Mouse (Mus musculus): ENCODE measurements at regions not wholly inside any gene's neighbourhood (a gene's known extent, or its start where the extent isn't known, plus 50 kb on each side); places are given as distances from the start of the nearest gene placed in this dataset.

DNA sequence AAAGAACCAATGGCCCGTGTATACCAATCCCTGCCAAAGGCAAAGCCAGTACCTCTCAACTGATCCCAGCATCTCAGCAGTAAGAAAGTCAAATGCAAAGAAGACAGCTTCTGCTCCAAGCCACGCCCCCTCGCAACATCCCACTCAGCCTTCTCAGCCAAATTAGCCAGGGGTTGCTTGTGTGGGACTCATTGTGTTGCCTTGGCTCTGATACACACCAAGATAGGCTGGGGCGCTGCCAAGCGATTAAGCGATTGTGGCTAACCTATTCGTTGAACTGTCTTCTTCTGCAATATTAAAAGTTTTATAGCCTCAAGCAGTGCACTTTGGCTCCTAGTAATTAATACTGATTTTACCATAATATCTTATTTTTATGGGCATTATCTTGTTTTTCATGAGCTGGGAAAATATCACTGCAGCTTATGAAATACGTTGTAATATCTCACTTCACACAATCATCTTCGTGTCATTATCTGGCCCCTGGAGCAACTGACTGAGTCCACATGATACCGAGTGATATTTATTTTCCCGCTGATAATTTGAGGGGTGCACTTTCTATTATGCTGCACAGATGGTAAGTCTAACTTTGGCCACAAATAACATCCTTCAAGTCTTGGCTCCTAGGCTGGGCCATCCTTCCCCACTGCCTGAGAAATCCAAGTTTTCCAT lies 129.3 kb downstream of the Gm4791 start:
- no peak for DNase-seq (ENCODE audit: inconsistent age in 2 of 2, low spot score in 1 of 2)

DNA sequence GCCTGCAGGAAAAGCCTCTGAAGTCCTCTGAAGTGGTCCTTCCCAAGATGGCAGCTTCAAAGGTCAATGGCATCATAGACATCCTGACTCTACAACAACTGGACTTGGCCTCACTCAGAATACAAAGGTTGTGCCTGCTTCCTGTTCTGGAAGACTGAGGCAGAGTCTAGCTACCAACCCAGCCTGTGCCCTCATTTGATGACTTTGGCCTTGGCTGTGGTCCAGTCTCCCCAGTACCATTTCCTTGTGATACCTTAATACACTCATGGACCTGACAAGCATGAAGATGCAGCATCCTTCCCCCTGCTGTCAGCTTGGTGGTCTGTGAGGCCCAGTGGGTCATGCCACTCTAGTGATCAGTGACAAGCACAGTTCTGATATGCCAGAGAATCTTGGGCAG lies 130.6 kb downstream of the Gm4791 start:
- no peak for DNase-seq (ENCODE audit: inconsistent age in 2 of 2, low spot score in 1 of 2)

DNA sequence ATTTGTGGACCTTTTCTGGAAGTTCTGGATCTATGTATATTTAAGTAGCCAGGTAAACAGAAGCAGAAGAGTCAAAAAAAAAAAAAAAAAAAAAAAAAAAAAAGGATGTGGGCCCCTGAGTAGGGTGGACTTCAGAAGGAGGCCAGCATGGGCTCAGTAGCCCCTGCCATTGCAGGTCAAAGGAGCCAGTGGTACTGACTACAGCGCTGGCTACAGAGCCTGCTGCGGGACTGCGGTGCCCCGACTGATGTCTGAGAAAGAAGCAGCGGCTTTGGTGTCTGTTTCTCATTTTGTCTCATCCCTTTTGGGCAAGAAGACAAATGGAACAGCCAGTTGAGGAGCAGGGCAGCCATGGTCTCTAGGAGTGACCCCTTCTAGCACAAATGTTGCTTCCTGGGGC lies 134.9 kb downstream of the Gm4791 start:
- no peak for DNase-seq (ENCODE audit: inconsistent age in 2 of 2, low spot score in 1 of 2)

DNA sequence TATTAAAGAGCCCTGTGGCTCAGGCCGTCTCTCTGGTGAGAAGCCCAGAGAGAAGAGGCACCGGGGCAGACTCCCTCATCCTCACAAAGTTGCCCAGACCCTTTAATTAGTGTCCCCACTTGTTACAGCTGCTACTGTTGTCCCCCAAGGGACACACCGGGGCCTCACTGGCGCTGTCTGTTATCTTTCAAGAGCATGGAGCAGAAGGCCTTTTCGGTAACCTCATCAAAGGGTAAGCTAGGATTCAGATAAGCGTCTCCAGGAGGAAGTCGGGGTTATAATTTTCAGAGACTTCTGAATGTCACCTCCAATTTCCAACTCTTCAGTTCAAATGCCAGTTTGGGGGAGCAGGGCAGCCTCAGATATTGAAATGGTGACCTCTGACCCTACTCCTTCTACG lies 135.3 kb downstream of the Gm4791 start:
- no peak for DNase-seq (ENCODE audit: inconsistent age in 2 of 2, low spot score in 1 of 2)

DNA sequence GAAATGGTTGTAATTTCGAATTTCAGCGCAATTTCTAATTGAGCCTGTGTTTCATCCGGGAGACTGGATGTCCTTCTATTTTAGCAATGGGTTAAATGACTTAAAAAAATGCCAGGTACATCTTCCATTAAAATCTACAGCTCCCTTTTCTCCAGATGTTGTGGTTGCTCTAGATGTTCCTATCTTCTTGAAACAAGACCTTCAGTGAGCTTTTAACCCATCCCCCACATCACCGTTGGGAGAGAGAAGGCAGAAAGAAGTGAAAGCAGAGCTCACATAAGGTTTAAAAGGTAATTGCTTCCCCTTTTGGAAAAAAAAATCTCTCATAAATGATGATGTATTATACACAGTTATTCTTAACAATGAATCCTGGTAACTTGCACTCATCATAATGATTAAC lies 135.9 kb downstream of the Gm4791 start:
- DNase-seq (ENCODE audit: inconsistent age in 2 of 2, low spot score in 1 of 2): no peak

DNA sequence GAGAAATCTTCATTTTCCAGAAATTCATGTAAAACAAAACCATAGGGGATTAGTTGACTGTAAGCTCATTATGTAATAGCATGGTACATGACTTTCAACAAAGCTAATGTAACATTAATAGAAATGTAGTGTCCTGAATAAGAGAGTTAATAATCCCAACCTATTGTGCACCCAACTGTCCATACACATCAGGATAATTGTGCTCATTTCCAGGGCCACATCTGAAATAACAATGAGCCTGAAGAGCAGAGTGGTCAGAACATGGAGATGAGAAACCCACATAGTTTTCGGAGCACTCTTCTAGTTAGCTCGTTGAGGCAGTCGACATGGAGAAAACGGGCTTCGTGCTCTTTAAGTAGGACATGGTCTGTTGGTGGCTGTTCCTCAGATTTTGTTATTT lies 138.1 kb downstream of the Gm4791 start:
- DNase-seq (ENCODE audit: inconsistent age in 2 of 2, low spot score in 1 of 2): no peak

DNA sequence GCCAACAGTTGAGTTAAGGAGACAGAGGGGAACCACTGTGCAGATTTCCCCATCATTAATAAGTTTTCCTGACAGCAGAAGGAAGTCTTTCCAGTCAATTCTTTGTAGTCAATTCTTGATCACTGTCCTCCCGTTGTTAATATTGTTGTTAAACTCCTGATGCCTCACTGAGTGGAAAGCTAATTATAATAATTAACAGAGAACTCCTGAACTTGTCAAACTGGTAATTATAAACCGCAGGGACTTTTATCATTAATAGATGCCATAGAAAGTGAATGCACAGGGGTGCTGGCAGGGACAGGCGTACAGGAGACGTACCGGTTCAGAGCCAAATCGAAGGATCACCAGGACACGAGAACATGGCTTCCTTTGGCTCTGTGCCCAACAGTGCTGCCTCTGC lies 154.9 kb downstream of the Gm4791 start:
- DNase-seq (ENCODE audit: inconsistent age in 2 of 2, low spot score in 1 of 2): no peak

DNA sequence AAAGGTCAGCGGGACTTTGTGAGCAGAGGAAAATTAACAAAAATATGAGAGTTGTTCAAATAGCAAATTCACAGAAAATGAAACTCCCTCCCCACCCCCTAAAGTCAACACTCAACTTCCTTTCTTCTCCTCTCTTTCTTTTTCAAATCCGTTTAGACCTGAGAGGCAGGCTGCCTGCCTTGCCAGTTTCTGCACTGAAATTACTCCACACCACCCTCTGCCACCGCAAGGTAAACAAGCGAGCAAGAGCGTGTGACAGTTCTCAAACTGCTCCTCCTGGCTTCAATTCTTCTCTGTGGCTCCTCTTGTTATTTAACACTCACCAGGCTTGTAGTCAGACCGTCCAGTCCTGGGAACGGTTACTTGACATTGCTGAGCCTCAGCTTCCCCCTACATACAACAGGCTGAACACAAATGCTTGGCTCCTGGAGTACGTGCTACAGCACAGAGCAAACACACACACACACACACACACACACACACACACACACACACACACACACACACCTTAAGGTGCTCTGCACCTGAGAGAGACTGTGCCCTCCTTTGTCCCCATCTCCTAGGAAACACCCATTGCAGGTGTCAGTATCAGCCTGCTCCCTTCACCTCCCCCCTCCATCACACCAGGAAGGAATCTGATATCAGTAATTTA lies 167.1 kb downstream of the Gm4791 start:
- DNase-seq (ENCODE audit: inconsistent age in 2 of 2, low spot score in 1 of 2): no peak

DNA sequence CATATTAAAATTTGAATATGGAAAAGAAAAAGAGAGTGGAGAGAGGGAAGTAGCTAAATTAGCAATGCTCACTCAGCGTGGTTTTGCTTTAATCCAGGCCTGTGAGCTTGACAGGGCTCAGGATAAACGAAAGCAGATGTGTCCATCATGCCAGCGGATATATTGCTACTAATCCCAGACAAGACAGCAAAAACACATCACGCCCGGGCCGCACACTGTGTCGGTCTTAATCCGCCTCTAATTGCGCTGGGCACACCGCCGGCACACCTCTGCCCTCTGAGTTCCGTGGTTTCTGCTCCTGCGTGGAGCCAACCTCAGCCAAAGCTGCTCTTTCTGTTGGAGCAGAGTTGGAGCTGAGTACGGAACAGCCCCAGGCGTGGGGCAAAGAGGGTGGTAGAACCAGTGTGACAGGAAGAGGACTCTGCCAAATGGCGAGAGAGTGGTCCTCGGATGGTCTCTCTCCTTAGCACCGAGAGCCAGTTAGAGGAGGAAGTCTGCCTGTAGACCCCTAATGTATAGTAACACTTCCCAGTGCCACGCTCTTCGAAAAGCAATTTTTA lies 169.2 kb downstream of the Gm4791 start:
- DNase-seq (ENCODE audit: inconsistent age in 2 of 2, low spot score in 1 of 2): no peak

DNA sequence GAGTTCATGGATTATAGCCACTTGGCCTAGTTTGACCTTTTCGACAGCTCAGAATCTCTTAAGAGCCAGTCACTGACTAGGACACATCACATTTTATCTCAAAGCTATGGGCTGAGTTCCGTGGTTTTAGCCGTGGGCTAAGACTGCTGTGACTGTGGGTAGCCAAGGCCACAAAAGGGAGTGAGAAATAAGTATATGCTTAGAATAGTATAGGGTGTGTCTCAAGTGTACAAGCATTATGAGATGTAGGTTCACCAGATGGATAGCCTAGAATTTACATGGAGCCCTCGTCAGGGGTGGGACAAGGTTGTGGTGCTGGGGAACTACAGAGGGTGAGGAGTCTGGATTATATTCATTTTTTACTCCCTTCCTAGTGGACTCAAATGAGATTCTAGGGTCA lies 177.5 kb downstream of the Gm4791 start:
- no peak for DNase-seq (ENCODE audit: inconsistent age in 2 of 2, low spot score in 1 of 2)

DNA sequence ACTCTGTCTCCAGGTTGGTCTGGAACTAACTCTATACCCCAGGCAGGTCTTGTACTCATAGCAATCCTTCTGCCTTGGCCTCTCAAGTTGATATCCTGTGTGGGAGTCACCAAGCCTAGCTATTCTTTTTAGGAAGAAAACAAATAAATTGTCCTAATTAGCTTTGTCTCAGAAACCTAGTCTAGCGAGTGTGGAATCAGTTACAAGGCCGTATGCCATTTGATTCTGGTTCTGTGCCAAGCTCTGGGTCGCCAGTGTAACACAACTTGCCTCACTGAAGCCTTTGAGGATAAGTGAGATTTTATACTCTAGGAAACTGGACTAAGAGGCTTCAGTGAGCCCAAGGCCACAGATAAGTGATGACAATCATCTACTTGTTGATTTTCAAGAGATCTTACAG lies 219.6 kb downstream of the Gm4791 start:
- peak in 1 of 2 experiments; percentile 33 for DNase-seq (ENCODE audit: inconsistent age in 2 of 2, low spot score in 1 of 2)

DNA sequence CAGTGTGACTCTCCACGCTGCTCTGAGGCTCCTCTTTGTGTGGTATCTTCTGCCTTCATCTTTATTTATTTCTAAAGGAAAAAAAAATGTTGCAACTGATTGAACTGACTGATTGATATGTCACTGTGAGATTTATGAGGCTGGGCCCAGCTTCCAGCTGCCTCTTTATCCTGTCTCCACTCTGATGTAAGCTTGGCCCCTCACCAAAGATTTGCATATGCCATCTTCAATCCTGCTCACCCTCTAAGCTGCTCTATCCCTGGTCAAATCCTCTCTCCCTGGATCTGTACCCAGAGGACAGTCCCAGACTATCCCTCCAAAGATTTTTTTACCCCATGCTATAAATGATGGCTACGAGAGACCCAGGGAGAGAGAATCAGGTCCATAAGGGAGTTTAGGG lies 225.0 kb downstream of the Gm4791 start:
- no peak for DNase-seq (ENCODE audit: inconsistent age in 2 of 2, low spot score in 1 of 2)

DNA sequence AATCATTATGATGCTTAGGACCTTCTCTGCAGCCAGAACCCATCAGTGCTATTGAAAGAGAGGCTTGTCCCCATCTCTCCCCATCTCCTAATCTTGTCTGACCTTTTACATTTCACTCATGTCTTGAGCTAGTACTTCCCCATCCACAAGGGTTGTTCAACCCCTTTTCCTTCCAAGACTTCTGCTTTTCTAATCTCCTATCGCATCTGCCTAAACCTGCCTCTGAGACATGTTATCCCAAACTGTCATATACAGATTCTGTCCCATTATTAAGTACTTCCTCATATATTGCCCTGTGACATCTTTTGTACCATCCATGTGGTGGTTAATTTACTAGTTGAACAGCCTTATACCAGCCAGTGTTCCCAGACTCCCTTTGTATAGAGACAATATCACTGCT lies 225.7 kb downstream of the Gm4791 start:
- DNase-seq (ENCODE audit: inconsistent age in 2 of 2, low spot score in 1 of 2): no peak

DNA sequence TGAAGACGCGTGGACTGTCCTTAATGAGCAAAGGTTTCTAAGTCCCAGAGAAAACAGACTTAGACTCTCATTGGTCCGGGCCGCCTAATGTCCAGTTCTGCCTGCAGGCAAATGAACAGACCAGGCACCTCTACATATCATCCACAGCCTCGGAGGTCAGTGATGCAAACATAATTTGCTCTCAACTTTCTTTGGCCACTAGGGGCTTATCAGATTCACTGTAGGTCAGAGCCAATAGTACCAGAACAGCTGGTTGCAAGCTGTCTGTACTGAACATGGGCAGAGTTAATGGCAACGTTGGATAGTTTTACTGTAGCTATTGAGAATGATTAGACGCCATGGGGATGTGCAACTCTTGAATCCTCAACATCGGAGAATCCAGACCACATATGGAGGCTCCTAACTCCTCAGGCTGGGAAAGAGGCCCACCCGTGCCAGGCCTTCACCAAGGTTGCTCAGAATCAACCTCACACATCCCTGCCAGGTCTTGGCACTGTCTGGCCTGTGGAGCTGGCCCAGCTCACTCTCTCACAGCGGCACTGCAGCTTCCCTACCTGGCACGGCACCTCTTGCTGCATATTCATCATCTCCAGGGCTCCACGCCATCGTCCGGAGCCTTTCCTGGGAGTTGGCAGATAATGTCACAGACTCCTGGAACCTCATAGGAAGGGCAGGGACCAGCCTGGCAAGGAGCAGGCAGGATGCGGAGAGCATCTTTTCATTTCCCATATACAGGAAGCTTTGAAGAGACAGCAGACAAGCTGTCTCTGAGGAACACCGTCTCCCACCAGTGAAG lies 228.1 kb downstream of the Gm4791 start:
- DNase-seq (ENCODE audit: inconsistent age in 2 of 2, low spot score in 1 of 2): no peak

DNA sequence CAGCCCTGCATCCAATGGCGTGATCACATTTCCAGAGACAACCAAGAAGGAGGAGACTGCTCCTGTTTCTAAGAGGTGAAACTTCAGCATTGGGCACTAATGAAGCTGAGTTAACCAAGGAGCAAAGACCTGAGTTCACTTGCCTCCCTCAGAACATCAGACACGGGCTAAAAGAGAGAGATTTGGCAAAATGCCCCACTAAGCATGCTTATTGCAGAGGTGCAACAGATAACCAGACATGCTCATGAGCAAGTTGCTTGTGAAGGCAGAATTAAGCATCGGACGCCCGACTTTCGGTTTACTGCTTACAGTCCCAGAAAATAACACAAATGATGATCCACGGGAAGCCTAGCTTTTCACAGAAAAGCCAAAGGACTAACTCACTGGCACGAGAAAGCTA lies 228.8 kb downstream of the Gm4791 start:
- DNase-seq (ENCODE audit: inconsistent age in 2 of 2, low spot score in 1 of 2): no peak

DNA sequence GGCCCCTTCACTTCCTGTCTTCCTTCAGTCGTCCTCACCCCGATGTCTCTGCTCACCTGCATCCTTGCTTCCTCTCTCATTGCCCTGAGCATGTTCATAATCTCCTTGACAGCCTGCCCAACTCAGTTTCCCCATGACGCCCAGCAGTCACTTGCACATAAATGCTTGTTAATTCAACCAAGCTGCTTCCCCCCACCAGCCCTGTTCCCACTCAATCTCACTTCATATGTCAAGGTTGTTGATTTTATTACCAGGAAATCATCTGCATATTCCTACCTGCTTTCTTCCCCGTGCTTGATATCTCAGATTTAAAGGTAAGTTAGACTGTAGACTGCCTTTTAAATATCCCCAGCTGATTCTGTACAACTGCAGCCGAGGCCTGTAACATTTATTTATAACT lies 230.2 kb downstream of the Gm4791 start:
- DNase-seq (ENCODE audit: inconsistent age in 2 of 2, low spot score in 1 of 2): no peak

DNA sequence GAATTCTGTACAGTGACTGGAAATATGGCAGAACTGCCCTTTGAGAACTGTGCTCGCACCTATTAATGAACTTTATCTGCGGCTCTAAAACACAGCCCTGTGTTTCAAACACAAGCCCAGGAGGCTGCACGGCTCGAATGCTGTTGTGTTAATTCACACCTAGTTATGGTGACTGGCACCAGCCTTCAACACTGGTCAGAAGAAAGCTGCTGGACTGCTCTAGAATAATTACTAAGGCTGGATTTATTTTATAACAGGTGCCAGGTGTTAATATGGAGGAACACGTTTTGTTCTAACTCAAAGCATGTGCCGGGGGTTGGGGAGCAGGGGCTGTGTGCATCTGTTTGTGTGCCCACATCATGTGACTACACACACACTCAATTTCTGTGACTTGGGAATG lies 230.8 kb downstream of the Gm4791 start:
- DNase-seq (ENCODE audit: inconsistent age in 2 of 2, low spot score in 1 of 2): no peak

DNA sequence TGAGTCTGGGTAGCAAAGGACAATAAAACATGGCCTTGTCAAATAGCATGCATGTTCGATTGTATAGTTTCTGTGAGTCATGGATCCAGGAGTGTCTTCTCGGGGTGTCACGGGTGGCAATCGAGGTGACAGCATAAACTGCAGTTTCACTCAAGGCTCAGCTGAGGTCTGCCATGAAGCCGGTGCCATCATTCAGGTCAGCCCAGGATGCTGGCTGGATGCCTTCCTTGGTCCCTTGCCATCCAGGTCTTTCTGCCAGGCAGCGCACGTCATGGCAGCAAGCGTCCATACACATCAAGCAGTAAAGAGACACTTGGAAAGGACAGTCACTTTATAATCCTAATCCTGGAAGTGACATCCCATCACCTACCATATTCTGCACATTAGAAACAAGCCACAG lies 242.4 kb downstream of the Gm4791 start:
- no peak for DNase-seq (ENCODE audit: inconsistent age in 2 of 2, low spot score in 1 of 2)

DNA sequence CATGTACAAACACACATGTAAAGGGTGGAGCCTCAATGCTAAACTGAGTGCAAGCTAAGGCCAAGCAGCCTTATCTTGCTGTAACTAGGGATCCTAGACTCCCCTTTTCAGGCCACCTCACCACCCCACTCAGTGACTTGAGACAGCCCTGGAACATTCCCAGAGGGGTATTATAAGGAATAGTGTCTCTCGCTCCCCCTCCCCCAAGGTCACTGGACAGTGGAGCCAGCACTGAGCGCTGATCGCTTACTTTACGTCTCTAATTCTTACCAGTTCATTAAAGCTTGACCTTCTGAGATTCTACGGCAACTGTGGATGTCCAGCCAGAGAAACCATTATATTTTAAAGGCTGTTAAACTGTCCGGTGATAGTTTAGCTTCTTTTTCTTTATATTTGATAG lies 243.5 kb downstream of the Gm4791 start:
- DNase-seq (ENCODE audit: inconsistent age in 2 of 2, low spot score in 1 of 2): no peak

DNA sequence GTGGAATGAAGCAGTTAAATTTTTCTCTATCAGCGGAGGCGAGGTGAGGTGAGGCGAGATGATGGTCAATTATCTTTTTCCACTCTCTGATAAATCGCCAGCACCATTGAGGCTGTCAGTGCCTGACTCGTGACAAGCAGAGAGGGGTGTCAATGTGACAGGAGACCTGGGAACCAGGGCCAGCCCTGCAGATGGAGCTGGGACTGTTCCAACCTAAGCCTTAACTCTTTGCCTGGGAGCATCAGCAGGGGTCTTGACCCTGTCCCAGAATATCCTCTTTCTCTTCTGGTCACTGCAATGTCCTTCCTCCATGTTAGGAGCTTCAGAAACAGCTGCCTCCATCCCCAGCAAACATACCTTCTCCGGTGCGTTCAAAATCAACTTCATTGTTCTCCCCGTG lies 244.0 kb downstream of the Gm4791 start:
- no peak for DNase-seq (ENCODE audit: inconsistent age in 2 of 2, low spot score in 1 of 2)

DNA sequence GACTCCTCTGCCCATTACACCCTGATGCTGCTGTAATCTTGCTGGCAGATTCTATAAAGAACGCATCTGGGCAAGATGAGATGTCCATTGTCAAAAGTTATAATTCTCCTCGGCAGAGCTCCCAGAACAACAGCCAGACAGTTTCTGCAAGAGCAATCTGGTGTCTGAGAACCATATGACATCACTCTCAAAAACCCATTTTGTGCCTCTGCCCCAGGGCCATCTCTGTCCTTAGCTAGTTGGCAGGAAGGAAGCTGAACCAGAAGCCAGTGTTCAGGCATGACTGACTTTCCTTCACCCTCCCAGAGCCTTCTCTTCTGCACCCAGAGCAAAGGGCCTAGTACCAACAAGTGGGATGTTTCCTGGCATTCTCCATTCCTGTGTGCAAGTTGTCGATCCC lies 250.5 kb downstream of the Gm4791 start:
- DNase-seq (ENCODE audit: inconsistent age in 2 of 2, low spot score in 1 of 2): peak; percentile 24 to 40

DNA sequence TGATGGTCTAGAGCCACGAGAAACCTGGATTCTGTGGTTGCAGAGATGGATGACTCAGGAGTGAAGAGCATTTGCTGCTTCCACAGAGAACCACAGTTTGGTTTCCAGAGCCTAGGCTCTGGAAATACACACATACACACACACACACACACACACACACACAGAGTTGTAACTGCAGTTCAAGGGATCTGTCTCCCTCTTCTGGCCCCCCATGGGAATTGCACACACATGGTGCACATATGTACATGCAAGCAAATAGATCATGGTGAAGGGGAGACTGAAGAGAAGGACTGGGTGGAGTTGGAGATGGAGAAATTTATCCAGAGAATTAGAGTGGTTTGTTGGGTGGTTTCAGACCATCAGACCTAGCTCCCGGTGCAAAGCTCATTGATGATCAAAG lies 252.6 kb downstream of the Gm4791 start:
- no peak for DNase-seq (ENCODE audit: inconsistent age in 2 of 2, low spot score in 1 of 2)
